Mouse (Mus musculus) cerebellum, adult 8-10 months (tissue): ENCODE data around the gene Hspb8.
"Not testable (repeated sequence)": the region's sequence is repeated elsewhere in the genome, so short reads cannot be mapped to it uniquely, and the experiment has no call there.

ENCODE experiments used
- DNase-seq: peaks from one replicate; pipeline ENCODE4 v3.0.0; 2022

Hspb8 gene

GRCm38 (mm10) chr5:116387302-116387935, 35.2 kb downstream of the Hspb8 start:
- no peak for DNase-seq

- DNase-seq: peak; percentile 72
Observed at GRCm38 (mm10) chr5:116386020-116386419, 36.6 kb downstream of the Hspb8 start.

- DNase-seq: not testable (repeated sequence)
Observed at GRCm38 (mm10) chr5:116382646-116383045, 40.0 kb downstream of the Hspb8 start.

- DNase-seq: no peak
Observed at GRCm38 (mm10) chr5:116381726-116382125, 40.9 kb downstream of the Hspb8 start.

- no peak for DNase-seq
Observed at GRCm38 (mm10) chr5:116381217-116381616, 41.4 kb downstream of the Hspb8 start.

- no peak for DNase-seq
Observed at GRCm38 (mm10) chr5:116380384-116380783, 42.3 kb downstream of the Hspb8 start.

GRCm38 (mm10) chr5:116378872-116379271, 43.8 kb downstream of the Hspb8 start:
- no peak for DNase-seq

GRCm38 (mm10) chr5:116367923-116368322, 54.7 kb downstream of the Hspb8 start:
- DNase-seq: no peak

- DNase-seq: no peak
Observed at GRCm38 (mm10) chr5:116366889-116367682, 55.6 kb downstream of the Hspb8 start.

- no peak for DNase-seq
Observed at GRCm38 (mm10) chr5:116361342-116361741, 61.3 kb downstream of the Hspb8 start.

GRCm38 (mm10) chr5:116360751-116361150, 61.9 kb downstream of the Hspb8 start:
- no peak for DNase-seq
